Mouse (Mus musculus) heart, embryonic 14.5 days (tissue): ENCODE measurements at regions not wholly inside any gene's neighbourhood (a gene's known extent, or its start where the extent isn't known, plus 50 kb on each side); places are given as distances from the start of the nearest gene placed in this dataset.

Experiments used
- ATAC-seq: fragments of 200-750 bp; cut with Nextera tagmentation; 2 replicates; pipeline ENCODE4 v1.8.0; 2017; ENCODE audit warnings: low read depth, moderate TSS enrichment; ENCODE audit not compliant: insufficient number of reproducible peaks, insufficient read depth, low FRiP score
- H3K27ac ChIP-seq, 2 experiments: fragments of 200-500 bp in 1 of 2; fragments of 300-500 bp in 1 of 2; sonication (generic) in 1 of 2; replicated peaks in 1 of 2; 2 replicates each; pipeline ENCODE4 v1.5.1; 2012 to 2014; ENCODE audit warnings: low read depth in 2 of 2, low read length in 2 of 2, control low read depth in 1 of 2, mild to moderate bottlenecking in 1 of 2, mixed read lengths in 1 of 2; ENCODE audit not compliant: control insufficient read depth in 1 of 2, insufficient read depth in 1 of 2
- H3K27me3 ChIP-seq: fragments of 300-500 bp; sonication (generic); 2 replicates; pipeline ENCODE4 v1.6.1; 2014; ENCODE audit warnings: mild to moderate bottlenecking, low read length, control low read depth; ENCODE audit not compliant: control insufficient read depth, insufficient read depth
- H3K36me3 ChIP-seq: fragments of 300-500 bp; sonication (generic); 2 replicates; pipeline ENCODE4 v1.6.1; 2014; ENCODE audit warnings: mild to moderate bottlenecking, control low read depth, low read length, mixed read lengths; ENCODE audit not compliant: control insufficient read depth, insufficient read depth
- H3K4me1 ChIP-seq, 2 experiments: fragments of 200-500 bp in 1 of 2; fragments of 300-500 bp in 1 of 2; sonication (generic) in 1 of 2; 2 replicates each; pipeline ENCODE4 v1.6.1; 2012 to 2014; ENCODE audit warnings: low read length in 2 of 2, control low read depth in 1 of 2, mixed read lengths in 1 of 2; ENCODE audit not compliant: control insufficient read depth in 2 of 2, insufficient read depth in 2 of 2
- H3K4me2 ChIP-seq: fragments of 300-500 bp; sonication (generic); 2 replicates; pipeline ENCODE4 v1.6.1; 2014; ENCODE audit warnings: mild to moderate bottlenecking, low read length
- H3K4me3 ChIP-seq, 2 experiments: fragments of 200-500 bp in 1 of 2; fragments of 300-500 bp in 1 of 2; sonication (generic) in 1 of 2; 2 replicates each; pipeline ENCODE4 v1.5.1; 2012 to 2014; ENCODE audit warnings: low read length in 2 of 2, mild to moderate bottlenecking in 2 of 2, control low read depth in 1 of 2, low read depth in 1 of 2, moderate library complexity in 1 of 2; ENCODE audit not compliant: control insufficient read depth in 1 of 2, insufficient read depth in 1 of 2
- H3K9ac ChIP-seq: fragments of 300-500 bp; sonication (generic); 2 replicates; pipeline ENCODE4 v1.6.1; 2014; ENCODE audit warnings: mild to moderate bottlenecking, low read length
- H3K9me3 ChIP-seq: fragments of 300-500 bp; sonication (generic); 2 replicates; pipeline ENCODE4 v1.6.1; 2016; ENCODE audit warnings: low read length, control low read depth; ENCODE audit not compliant: control insufficient read depth
- WGBS: fragments of 180-500 bp; shearing (Covaris S2); extraction: QIAGEN DNeasy Blood & Tissue Kit; methylation state at CpG from one replicate; pipeline ENCODE4 v1.1.7; 2014; 5-methylcytosine and 5-hydroxymethylcytosine counted together

DNA sequence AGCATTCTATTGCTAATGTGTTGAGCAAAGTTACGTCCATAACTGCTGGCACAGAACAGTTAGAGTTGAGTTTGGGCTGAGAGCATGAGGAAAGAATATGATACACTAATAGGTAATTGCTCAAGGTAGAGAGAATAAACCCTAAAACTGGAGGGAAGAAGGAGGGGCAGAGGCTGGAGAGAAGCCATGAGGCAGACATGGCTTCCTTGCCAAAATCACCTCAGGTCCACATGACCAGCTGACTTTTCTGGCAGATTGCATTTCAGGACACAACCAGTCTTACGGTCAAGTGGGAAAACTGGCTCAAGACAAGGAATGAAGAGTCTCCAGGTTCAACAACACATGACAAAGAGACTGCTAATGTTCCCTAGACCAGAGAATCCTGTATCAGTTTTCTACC lies 374.9 kb downstream of the Med10 start:
- Histone ChIP-seq H3K4me1 (no peaks in the 10 kb centered on the region), H3K27ac (no peak overlapping the region), H3K27me3 (no peaks in the 10 kb centered on the region), H3K9ac (no peak overlapping the region), H3K36me3 (no peaks in the 10 kb centered on the region), H3K4me3 (no peak overlapping the region), H3K4me2 (no peak overlapping the region), H3K9me3 (no peaks in the 10 kb centered on the region)
- WGBS = 89% methylated on average over 2 of the region's 2 CpGs
- no peak for ATAC-seq

DNA sequence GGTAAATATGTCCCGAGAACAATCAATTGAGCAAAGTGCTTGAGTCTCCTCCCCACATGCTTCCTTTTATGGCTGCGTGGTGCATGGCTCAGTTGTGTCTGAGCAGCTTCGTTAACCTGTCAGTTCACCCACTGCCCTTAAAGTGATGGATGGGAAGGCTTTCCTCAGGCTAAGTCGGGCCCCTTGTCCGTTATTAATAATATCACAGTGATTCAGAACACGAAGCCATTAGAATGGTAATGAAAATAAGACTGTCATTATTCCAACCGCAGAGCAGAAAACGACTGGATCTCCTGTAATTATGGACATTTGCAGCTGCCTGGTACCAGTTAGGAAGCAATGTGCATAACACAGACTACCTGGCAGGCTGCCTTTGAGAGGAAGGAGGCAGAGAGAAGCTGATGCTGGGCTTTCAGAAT lies 375.9 kb downstream of the Med10 start:
- no peak overlapping the region for H3K4me3 ChIP-seq
- H3K27ac ChIP-seq = no peak overlapping the region
- no peak overlapping the region for H3K9ac ChIP-seq
- H3K9me3 ChIP-seq = no peaks in the 10 kb centered on the region
- 46% methylated on average over 8 of the region's 8 CpGs for WGBS
- ATAC-seq = no peak
- no peak overlapping the region for H3K4me2 ChIP-seq
- H3K4me1 ChIP-seq = no peaks in the 10 kb centered on the region
- no peaks in the 10 kb centered on the region for H3K27me3 ChIP-seq
- no peaks in the 10 kb centered on the region for H3K36me3 ChIP-seq

GRCm38 (mm10) chr13:70190978-70191377 lies 388.8 kb downstream of the Med10 start:
- no peaks in the 10 kb centered on the region for H3K36me3 ChIP-seq
- no peak overlapping the region for H3K9ac ChIP-seq
- ATAC-seq = no peak
- H3K9me3 ChIP-seq = no peaks in the 10 kb centered on the region
- H3K27me3 ChIP-seq = no peaks in the 10 kb centered on the region
- no peaks in the 10 kb centered on the region for H3K4me1 ChIP-seq
- H3K4me3 ChIP-seq = no peak overlapping the region
- no peak overlapping the region for H3K27ac ChIP-seq
- H3K4me2 ChIP-seq = no peak overlapping the region
- 76% methylated on average over 4 of the region's 4 CpGs for WGBS

GRCm38 (mm10) chr13:70192101-70193025 lies 390.2 kb downstream of the Med10 start:
- H3K9me3 ChIP-seq = no peaks in the 10 kb centered on the region
- no peak overlapping the region for H3K9ac ChIP-seq
- WGBS = 85% methylated on average over 13 of the region's 13 CpGs
- H3K27me3 ChIP-seq = no peaks in the 10 kb centered on the region
- no peak overlapping the region for H3K4me2 ChIP-seq
- no peak overlapping the region for H3K4me3 ChIP-seq
- no peak overlapping the region for H3K27ac ChIP-seq
- no peak for ATAC-seq
- no peaks in the 10 kb centered on the region for H3K4me1 ChIP-seq
- no peaks in the 10 kb centered on the region for H3K36me3 ChIP-seq

DNA sequence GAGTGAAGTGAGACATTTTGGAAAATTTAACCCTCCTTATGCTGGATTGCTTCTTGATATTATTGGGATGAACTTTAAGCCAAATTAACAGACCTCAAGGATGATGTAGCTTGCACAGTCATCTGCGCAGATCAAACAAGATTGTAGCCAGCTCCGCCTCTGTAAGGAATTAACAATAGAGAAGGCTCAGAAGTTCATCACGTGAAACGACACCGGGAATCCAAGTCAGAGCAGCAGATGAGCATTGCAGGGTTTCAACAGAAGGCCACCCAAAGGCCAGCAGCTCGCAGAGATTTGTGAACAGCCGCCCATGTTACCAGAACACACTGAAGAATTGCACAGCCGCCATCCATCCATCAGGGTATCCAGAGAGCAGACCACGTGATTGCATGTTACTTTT lies 391.1 kb downstream of the Med10 start:
- no peaks in the 10 kb centered on the region for H3K4me1 ChIP-seq
- 87% methylated on average over 9 of the region's 9 CpGs for WGBS
- no peak overlapping the region for H3K4me2 ChIP-seq
- no peak overlapping the region for H3K9ac ChIP-seq
- H3K4me3 ChIP-seq = no peak overlapping the region
- no peak for ATAC-seq
- H3K27me3 ChIP-seq = no peaks in the 10 kb centered on the region
- no peaks in the 10 kb centered on the region for H3K9me3 ChIP-seq
- no peaks in the 10 kb centered on the region for H3K36me3 ChIP-seq
- H3K27ac ChIP-seq = no peak overlapping the region

DNA sequence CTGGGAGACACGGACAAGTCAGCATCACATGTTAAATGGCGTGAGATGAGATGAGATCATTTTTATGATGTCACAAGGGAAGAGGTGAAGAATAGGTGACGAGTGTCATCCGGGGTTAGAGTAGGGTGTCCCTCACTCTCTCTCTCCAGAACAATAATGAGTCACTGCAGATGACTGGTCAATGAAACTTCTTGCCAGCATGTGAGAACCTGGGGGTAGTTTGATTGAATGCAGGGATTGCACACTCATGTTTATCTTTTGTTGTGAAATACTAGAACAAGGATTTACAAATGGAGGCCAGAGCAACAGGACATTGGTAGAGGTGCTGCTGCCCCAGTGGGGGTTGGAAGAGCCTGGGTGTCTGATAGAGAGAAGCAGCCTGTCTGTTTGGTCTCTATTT lies 393.7 kb downstream of the Med10 start:
- H3K4me1 ChIP-seq = no peaks in the 10 kb centered on the region
- H3K4me2 ChIP-seq = no peak overlapping the region
- H3K9me3 ChIP-seq = no peaks in the 10 kb centered on the region
- ATAC-seq = no peak
- H3K9ac ChIP-seq = no peak overlapping the region
- no peak overlapping the region for H3K27ac ChIP-seq
- H3K36me3 ChIP-seq = no peaks in the 10 kb centered on the region
- H3K4me3 ChIP-seq = no peak overlapping the region
- no peaks in the 10 kb centered on the region for H3K27me3 ChIP-seq
- 59% methylated on average over 4 of the region's 4 CpGs for WGBS

DNA sequence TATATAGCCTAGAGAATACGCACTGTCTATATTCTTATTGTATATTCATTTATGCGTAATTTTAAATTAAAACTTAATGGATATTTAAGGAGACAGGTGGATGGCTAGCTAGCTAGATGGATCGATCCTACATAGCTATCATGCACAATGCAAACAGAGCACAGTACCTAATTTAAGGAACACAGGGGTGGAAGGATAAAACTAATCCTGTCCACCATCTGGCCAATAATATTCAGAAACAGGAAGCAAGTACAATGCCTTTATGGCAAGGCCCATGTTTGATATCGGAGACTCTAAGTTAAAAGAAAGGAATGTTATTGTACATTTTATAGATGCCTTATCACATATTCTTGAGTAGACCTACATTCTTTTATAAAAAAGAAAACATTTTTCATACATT lies 396.4 kb downstream of the Med10 start:
- H3K27me3 ChIP-seq = no peaks in the 10 kb centered on the region
- H3K27ac ChIP-seq = no peak overlapping the region
- no peak overlapping the region for H3K4me3 ChIP-seq
- H3K4me2 ChIP-seq = no peak overlapping the region
- no peaks in the 10 kb centered on the region for H3K36me3 ChIP-seq
- no peak overlapping the region for H3K9ac ChIP-seq
- ATAC-seq = no peak
- 90% methylated on average over 4 of the region's 4 CpGs for WGBS
- no peaks in the 10 kb centered on the region for H3K4me1 ChIP-seq
- H3K9me3 ChIP-seq = no peaks in the 10 kb centered on the region

DNA sequence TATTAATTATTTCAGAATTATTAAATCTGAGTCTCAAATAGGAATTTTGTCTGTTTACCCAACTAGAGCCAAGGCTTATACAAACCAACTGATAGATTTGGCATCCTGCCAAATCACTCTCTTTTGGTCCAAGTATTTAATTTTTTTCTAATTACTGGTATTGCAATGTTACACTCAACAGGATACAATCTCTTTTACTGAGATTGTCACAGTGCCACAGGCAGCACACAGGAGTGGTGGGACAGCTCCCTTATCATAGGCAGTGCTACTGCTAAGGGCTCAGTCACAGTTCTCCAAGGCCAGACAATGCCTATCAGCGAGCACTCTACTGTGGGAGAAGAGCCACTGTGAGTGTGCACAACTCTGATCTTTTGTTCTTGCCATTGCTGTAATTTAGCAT lies 396.9 kb downstream of the Med10 start:
- ATAC-seq = no peak
- Histone ChIP-seq H3K27me3 (no peaks in the 10 kb centered on the region), H3K36me3 (no peaks in the 10 kb centered on the region), H3K9me3 (no peaks in the 10 kb centered on the region), H3K9ac (no peak overlapping the region), H3K4me2 (no peak overlapping the region), H3K4me3 (no peak overlapping the region), H3K4me1 (no peaks in the 10 kb centered on the region), H3K27ac (no peak overlapping the region)
- 44% methylated on average over 1 of the region's 1 CpGs for WGBS
